Mouse (Mus musculus) liver, postnatal 0 days (tissue): ENCODE results near the gene Nfib. TPM values are rescaled to one million over a fixed set of nuclear protein-coding genes. Genes with fewer than 3 reads are reported as not detected.

ENCODE experiments used
- ATAC-seq: fragments of 200-750 bp; cut with Nextera tagmentation; 2 replicates; pipeline ENCODE4 v1.8.0; 2017; ENCODE audit warnings: mild to moderate bottlenecking, moderate library complexity
- DNase-seq: peaks from one replicate; pipeline ENCODE4 v3.0.0-alpha.2; 2016
- H3K27ac ChIP-seq: fragments of 300-500 bp; sonication (generic); 2 replicates; pipeline ENCODE4 v1.5.1; 2014; ENCODE audit warnings: antibody characterized with exemption, moderate library complexity, mild to moderate bottlenecking, low read depth
- H3K27me3 ChIP-seq: fragments of 300-500 bp; sonication (generic); 2 replicates; pipeline ENCODE4 v1.6.1; 2014; ENCODE audit warnings: low read length, control low read depth, mixed read lengths; ENCODE audit not compliant: insufficient read depth
- H3K36me3 ChIP-seq: fragments of 300-500 bp; sonication (generic); replicated peaks from 2 replicates; pipeline ENCODE4 v1.6.1; 2014; ENCODE audit warnings: mild to moderate bottlenecking, control low read depth, low read length, moderate library complexity, mixed read lengths; ENCODE audit not compliant: insufficient read depth
- H3K4me1 ChIP-seq: fragments of 300-500 bp; sonication (generic); 2 replicates; pipeline ENCODE4 v1.6.1; 2014; ENCODE audit warnings: antibody characterized with exemption, mild to moderate bottlenecking, control low read depth; ENCODE audit not compliant: insufficient read depth
- H3K4me2 ChIP-seq: fragments of 300-500 bp; sonication (generic); 2 replicates; pipeline ENCODE4 v1.6.1; 2014; ENCODE audit warnings: low read depth, mild to moderate bottlenecking, low read length, moderate library complexity, mixed read lengths
- H3K4me3 ChIP-seq: fragments of 300-500 bp; sonication (generic); 2 replicates; pipeline ENCODE4 v1.5.1; 2014; ENCODE audit warnings: low read depth, low read length
- H3K9ac ChIP-seq: fragments of 300-500 bp; sonication (generic); replicated peaks from 2 replicates; pipeline ENCODE4 v1.6.1; 2014; ENCODE audit warnings: mild to moderate bottlenecking, moderate library complexity
- H3K9me3 ChIP-seq: fragments of 300-500 bp; sonication (generic); 2 replicates; pipeline ENCODE4 v1.6.1; 2016; ENCODE audit warnings: mild to moderate bottlenecking, control low read depth, low read length, mixed read lengths
- CTCF ChIP-seq: sonication (generic); IDR thresholded peaks from 2 replicates; pipeline ENCODE4 v1.5.1; 2016; ENCODE audit warnings: antibody characterized with exemption, low read depth
- EP300 ChIP-seq: IDR thresholded peaks from 2 replicates; pipeline ENCODE4 v1.6.1; 2016; ENCODE audit warnings: antibody characterized with exemption, low read depth, mild to moderate bottlenecking
- WGBS: fragments of 180-500 bp; shearing (Covaris S2); extraction: QIAGEN DNeasy Blood & Tissue Kit; methylation state at CpG from one replicate; pipeline ENCODE4 v1.1.7; 2014; ENCODE audit not compliant: insufficient replicate concordance; 5-methylcytosine and 5-hydroxymethylcytosine counted together
- polyA plus RNA-seq: library from polyadenylated mRNA; unstranded; fragments of >200 nt; fragmentation: Nextera tagmentation; extraction: Ambion mirVana; gene quantifications from 2 replicates; pipeline ENCODE4 v1.2.1, GENCODE M21; 2015

The Nfib gene
- polyA plus RNA-seq, 1 experiment from 2014 or later: 8.3 TPM

DNA sequence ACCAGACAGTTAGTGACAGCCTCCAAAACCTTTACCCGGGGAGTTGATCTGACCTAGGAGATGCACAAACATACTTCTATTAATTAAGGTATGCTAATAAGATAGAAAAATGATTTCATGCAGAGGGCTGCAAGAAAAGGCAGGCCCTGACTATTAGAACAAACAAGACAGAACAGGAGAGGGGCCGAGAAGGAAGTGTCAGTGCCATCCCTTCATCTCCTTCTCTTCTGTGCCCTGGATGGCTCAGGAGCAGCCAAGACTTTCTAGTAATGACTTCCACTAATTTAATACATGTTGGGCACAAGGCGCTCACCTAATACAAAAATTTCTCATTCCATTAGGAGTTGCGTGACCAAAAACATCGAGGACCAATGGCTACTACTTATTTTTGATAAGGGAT, 118.9 kb downstream of the Nfib start:
- Histone ChIP-seq H3K27me3 (no peaks in the 10 kb centered on the region), H3K27ac (no peak overlapping the region), H3K9ac (no peak overlapping the region), H3K4me1 (no peaks in the 10 kb centered on the region), H3K4me2 (no peak overlapping the region), H3K36me3 (no peaks in the 10 kb centered on the region), H3K4me3 (no peak overlapping the region), H3K9me3 (no peaks in the 10 kb centered on the region)
- ATAC-seq: no peak
- 82% methylated on average over 5 of the region's 5 CpGs for WGBS
- TF ChIP-seq CTCF (no peak), EP300 (no peak)
- no peak for DNase-seq

DNA sequence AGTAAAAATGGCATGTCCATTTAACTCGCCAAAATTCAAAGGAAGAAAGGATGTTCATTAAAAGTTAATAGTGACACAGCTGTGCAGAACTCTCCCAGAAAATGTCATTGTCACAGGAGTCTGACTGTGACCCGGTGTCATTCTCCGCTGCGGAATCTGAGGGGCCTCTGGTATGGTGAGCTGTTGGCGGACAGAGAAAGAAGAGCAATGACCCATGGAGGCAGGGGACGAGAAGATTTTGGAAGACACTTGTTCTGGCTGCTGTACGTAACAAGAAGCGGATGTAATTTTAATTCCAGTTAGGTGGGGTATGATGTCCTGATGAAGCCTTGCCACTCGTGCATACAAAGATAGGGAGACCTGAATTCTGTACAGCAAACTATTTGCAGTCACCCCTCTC, 120.0 kb downstream of the Nfib start:
- TF ChIP-seq CTCF (no peak), EP300 (no peak)
- no peak overlapping the region for H3K27ac ChIP-seq
- WGBS: 77% methylated on average over 9 of the region's 9 CpGs
- no peak for ATAC-seq
- no peaks in the 10 kb centered on the region for H3K4me1 ChIP-seq
- DNase-seq: no peak
- H3K9me3 ChIP-seq: no peaks in the 10 kb centered on the region
- H3K27me3 ChIP-seq: no peaks in the 10 kb centered on the region
- no peaks in the 10 kb centered on the region for H3K36me3 ChIP-seq
- H3K9ac ChIP-seq: no peak overlapping the region
- H3K4me3 ChIP-seq: no peak overlapping the region
- H3K4me2 ChIP-seq: no peak overlapping the region

DNA sequence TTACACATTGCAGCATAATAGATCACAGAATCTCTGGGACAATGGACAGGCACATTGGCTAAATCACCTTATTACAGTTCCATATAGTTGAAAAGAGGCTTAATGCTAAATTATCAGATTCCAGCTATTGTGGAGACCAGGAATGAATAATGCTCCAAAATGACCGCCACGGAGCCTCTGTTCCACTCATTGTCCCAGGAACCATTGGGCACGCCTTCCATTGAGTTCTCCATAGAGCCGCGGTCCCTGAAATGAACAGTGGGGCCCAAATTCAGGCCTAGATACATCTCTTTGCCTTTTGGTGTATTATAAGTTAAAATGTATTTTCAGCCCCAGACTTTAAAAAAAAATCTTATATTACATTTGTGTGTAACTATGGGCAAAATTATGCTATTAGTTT, 120.5 kb downstream of the Nfib start:
- no peaks in the 10 kb centered on the region for H3K27me3 ChIP-seq
- H3K4me3 ChIP-seq: no peak overlapping the region
- WGBS: 92% methylated on average over 5 of the region's 5 CpGs
- ATAC-seq: no peak
- no peak overlapping the region for H3K27ac ChIP-seq
- H3K4me1 ChIP-seq: no peaks in the 10 kb centered on the region
- no peak overlapping the region for H3K4me2 ChIP-seq
- TF ChIP-seq CTCF (no peak), EP300 (no peak)
- H3K9ac ChIP-seq: no peak overlapping the region
- no peaks in the 10 kb centered on the region for H3K9me3 ChIP-seq
- no peak for DNase-seq
- H3K36me3 ChIP-seq: no peaks in the 10 kb centered on the region

DNA sequence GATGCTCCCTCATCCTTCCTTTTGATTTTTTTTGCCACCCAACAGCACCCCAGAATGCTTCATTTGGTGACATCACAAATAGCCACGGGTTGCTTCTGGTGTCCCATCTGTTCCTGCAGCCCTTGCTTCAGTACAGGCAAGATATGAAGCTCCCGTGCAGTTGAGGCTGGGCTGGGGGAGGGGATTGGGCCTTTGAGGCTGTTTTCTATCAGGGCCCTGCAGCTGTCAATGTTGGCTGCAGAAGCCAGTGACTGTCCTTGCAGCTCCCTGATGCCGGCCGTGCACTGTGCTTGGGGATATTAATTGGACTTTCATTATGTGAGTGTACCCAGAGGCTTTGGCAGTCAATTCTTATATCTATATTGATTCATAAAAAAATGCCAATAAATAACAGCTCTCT, 121.0 kb downstream of the Nfib start:
- no peaks in the 10 kb centered on the region for H3K9me3 ChIP-seq
- no peak for TF ChIP-seq EP300
- no peak for TF ChIP-seq CTCF
- no peaks in the 10 kb centered on the region for H3K36me3 ChIP-seq
- no peaks in the 10 kb centered on the region for H3K4me1 ChIP-seq
- 65% methylated on average over 4 of the region's 4 CpGs for WGBS
- H3K27me3 ChIP-seq: no peaks in the 10 kb centered on the region
- no peak overlapping the region for H3K4me2 ChIP-seq
- no peak for ATAC-seq
- no peak overlapping the region for H3K27ac ChIP-seq
- H3K4me3 ChIP-seq: no peak overlapping the region
- no peak overlapping the region for H3K9ac ChIP-seq
- DNase-seq: no peak

DNA sequence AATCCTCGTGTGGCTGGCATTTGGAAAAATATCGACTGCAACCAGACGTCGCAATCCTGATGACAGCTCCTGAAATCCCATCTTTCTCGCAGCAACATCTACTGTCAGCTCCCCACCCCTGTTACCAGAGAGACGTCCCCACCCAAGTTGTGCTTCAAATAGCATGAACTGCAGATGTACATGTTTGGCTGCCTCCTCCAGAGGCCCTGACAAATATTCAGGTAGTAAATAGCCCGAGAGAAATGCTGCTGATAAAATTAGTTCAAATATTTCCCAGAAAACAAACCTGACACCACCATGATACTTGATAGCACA, 132.3 kb downstream of the Nfib start:
- 73% methylated on average over 7 of the region's 7 CpGs for whole genome bisulfite sequencing
- H3K4me2 ChIP-seq: no peak overlapping the region
- no peak overlapping the region for H3K9ac ChIP-seq
- no peak for TF ChIP-seq EP300
- no peak for TF ChIP-seq CTCF
- no peak overlapping the region for H3K4me3 ChIP-seq
- no peaks in the 10 kb centered on the region for H3K27me3 ChIP-seq
- no peak overlapping the region for H3K27ac ChIP-seq
- no peaks in the 10 kb centered on the region for H3K9me3 ChIP-seq
- no peaks in the 10 kb centered on the region for H3K36me3 ChIP-seq
- DNase-seq (no peak), ATAC-seq (no peak)
- H3K4me1 ChIP-seq: no peaks in the 10 kb centered on the region

DNA sequence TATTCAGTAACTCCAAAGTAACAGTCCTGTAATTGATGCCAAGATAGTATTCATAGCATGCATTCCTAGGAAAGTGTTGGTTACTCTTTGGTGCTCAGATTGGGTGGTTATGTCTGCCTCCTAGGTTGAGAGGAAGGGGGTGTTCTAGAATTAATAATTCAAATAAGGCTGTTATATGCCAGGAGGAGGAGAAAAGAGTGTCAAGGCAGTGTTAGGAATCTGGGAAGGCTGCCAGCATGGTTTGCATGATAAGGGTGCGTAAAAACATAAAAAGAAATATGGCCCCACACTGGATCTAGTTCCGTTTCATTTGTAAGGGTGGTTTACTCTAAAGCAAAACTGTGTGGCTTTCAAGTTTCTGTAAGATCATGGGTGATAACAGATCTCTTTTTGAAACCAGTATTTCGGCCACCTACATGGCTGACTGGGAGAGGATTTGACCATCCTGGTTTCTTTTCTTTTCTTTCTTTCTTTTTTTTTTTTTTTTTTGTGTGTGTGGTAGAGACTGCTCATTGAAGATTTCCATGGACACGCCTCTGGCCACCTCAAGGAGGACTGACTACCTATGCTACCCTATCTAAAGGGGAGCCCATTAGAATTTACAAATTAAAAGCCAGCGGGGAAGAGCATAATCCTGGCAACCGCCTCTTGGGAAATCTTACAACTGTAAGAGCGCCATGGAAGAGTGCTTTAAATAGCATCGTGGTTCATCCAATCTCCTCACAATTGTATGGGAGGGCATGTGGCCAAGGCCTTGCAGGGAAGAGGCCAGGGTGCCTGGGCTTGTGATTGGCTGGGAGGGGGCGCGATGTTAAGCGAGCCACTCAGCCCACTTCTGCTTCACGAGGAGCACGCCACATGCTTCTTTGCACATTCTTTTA, 132.9 kb downstream of the Nfib start:
- Histone ChIP-seq H3K4me1 (no peaks in the 10 kb centered on the region), H3K4me3 (no peak overlapping the region), H3K9ac (no peak overlapping the region), H3K27me3 (no peaks in the 10 kb centered on the region), H3K27ac (no peak overlapping the region), H3K4me2 (no peak overlapping the region), H3K9me3 (no peaks in the 10 kb centered on the region), H3K36me3 (no peaks in the 10 kb centered on the region)
- DNase-seq (no peak), ATAC-seq (no peak)
- whole genome bisulfite sequencing: 76% methylated on average over 13 of the region's 13 CpGs
- TF ChIP-seq CTCF (no peak), EP300 (no peak)

DNA sequence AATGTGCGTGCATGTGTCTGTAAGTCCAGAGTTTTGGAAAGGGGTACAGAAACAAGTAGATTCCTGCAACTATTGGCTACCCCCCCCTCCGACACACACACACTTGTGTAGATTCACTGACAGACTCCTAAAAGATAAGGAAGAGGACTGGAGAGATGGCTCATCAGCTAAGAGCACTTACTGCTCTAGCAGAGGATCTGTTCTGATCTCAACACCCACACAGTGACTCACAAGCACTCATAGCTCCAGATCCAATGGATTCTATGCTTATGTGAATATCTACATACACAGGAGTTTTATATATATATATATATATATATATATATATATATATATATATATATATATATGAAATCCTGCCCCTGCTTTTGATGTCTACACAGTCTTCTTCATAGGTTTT, 146.7 kb downstream of the Nfib start:
- Histone ChIP-seq H3K4me3 (no peak overlapping the region), H3K9me3 (no peaks in the 10 kb centered on the region), H3K27ac (no peak overlapping the region), H3K4me2 (no peak overlapping the region), H3K27me3 (no peaks in the 10 kb centered on the region), H3K4me1 (no peaks in the 10 kb centered on the region), H3K9ac (no peak overlapping the region), H3K36me3 (no peaks in the 10 kb centered on the region)
- DNase-seq (no peak), ATAC-seq (no peak)
- no peak for TF ChIP-seq EP300
- no peak for TF ChIP-seq CTCF
- 76% methylated on average over 2 of the region's 2 CpGs for WGBS
